Mouse (Mus musculus) brain, embryonic 14.5 days (tissue): Measurements from ENCODE around the gene Cdh10.

ENCODE experiments used
- CTCF ChIP-seq: fragments of 200-500 bp; IDR thresholded peaks from 2 replicates; pipeline ENCODE4 v1.5.1; 2012; ENCODE audit warnings: inconsistent platforms, mild to moderate bottlenecking, moderate library complexity, borderline replicate concordance; ENCODE audit not compliant: insufficient read depth, insufficient read length; ENCODE audit errors: extremely low read depth
- POLR2A ChIP-seq: fragments of 200-500 bp; IDR thresholded peaks from 2 replicates; pipeline ENCODE4 v1.6.1; 2012; ENCODE audit warnings: mild to moderate bottlenecking, inconsistent platforms, borderline replicate concordance; ENCODE audit not compliant: poor library complexity, insufficient read depth, insufficient read length, severe bottlenecking; ENCODE audit errors: extremely low read depth

DNA sequence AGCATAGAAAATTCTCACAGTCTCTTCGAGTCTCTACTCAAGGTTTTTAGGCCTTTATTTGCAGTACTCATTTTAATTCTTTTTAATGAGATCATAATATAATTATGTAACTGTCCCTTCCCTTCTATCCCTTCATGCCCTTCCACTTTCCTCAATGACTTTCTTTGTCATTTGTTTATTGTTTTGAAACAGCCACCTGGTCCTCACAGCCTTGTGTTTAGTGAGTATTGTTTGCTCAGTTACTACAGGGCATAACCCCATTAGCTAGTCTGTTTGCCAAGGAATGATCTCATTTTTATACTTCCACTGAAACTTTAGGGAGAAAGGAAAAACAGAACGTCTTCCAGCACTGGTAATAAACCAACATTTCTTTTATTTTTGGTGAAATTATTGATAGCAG is 39.4 kb downstream of the Cdh10 start:
- TF ChIP-seq POLR2A = no peak
- no peak for TF ChIP-seq CTCF
